Mouse (Mus musculus) c-Kit-positive CD71-positive TER-119-negative erythroid progenitor cells, embryonic 14.5 days (primary cell): Measurements from ENCODE around the gene Pald1.

Source experiments
- DNase-seq: peaks from one replicate; pipeline ENCODE4 v3.0.0-alpha.2; 2013; ENCODE audit warnings: low read depth

Pald1 gene

GRCm38 (mm10) chr10:61369755-61370154 lies 13.6 kb downstream of the Pald1 start:
- no peak for DNase-seq

GRCm38 (mm10) chr10:61365902-61366301 lies 17.4 kb downstream of the Pald1 start:
- DNase-seq: no peak

- no peak for DNase-seq
Measured at GRCm38 (mm10) chr10:61364431-61364830, 18.9 kb downstream of the Pald1 start.

- no peak for DNase-seq
Measured at GRCm38 (mm10) chr10:61362992-61363391, 20.3 kb downstream of the Pald1 start.

GRCm38 (mm10) chr10:61362483-61362882 lies 20.8 kb downstream of the Pald1 start:
- DNase-seq: no peak

DNA sequence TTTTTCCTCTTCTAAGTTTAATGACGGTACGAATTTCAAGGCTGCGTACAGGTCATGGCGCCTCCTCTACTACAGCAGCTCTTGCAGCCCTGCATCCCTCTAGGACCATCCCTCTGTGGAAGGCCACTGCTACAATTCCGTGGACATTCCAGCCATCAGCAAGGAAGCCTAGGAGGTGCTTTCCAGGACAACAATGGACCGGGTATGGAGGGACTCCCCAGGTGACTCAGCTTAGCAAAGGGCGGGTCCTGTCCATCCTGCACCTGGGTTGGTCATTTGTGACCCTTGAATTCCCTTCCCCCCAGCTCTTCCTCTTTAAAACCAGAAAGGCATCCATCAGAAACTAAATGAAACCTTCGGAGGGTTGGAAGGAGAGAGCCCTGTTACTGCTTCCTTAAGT lies 22.7 kb downstream of the Pald1 start:
- DNase-seq: no peak

DNA sequence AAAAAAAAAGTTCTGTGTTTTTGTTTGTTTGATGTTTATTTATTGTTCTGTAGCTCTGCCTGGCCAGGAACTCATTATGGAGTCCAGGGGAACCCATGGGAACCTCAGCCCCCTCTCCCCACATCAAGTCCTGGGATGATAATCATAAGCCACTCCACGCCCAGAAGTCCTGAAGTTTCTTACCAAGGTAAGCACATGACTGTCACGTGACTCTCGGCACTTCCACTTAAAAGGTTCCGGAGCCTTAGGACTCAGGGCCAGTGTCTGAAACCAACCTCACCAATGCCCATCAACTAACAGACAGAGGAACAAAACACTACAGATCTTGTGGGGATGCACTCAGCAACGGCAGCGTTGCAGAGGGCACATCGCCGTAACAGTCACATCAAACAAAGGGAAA lies 23.9 kb downstream of the Pald1 start:
- DNase-seq: no peak

GRCm38 (mm10) chr10:61357658-61358057 lies 25.7 kb downstream of the Pald1 start:
- no peak for DNase-seq

GRCm38 (mm10) chr10:61356568-61356967 lies 26.8 kb downstream of the Pald1 start:
- no peak for DNase-seq

GRCm38 (mm10) chr10:61356095-61356494 lies 27.2 kb downstream of the Pald1 start:
- DNase-seq: peak; percentile 22

DNA sequence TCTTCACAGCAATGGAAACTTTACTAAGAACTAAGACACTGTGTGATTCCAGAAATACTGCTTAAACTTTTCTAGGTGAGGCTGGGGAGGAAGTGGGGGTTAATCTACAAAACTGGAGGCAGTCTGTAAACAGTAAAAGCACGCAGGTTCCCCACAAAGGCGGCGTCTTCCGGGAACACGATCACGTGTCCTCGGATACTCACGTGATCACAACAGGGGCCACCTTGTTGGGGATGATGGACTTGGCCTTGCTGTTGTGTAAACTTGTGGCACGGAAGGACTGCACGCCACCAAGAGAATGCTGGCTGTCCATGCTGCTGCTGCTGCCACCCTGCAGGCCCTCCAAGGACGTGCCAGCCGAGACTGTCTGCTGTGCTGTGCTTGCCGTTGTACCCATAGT lies 27.7 kb downstream of the Pald1 start:
- no peak for DNase-seq

DNA sequence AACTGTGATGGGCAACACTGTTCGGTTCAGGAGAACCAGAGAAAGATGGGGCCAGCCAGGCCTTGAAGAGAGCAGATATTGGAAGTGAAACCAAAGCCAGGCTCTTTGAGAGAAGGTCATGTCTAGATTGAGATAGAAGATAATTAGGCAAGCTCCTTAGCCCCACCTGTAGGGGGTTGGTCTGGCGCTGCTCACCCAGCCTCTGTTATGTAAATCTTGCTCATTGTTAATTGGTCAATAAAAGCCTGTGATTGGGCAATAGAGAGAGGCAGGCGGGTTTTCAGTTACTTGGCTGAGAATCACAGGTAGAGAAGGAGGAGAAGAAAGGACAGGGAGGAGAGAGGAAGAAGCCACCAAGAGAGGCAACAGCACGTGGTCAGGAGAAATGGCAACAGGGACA lies 32.1 kb downstream of the Pald1 start:
- no peak for DNase-seq

GRCm38 (mm10) chr10:61346374-61346773 lies 37.0 kb downstream of the Pald1 start:
- no peak for DNase-seq

DNA sequence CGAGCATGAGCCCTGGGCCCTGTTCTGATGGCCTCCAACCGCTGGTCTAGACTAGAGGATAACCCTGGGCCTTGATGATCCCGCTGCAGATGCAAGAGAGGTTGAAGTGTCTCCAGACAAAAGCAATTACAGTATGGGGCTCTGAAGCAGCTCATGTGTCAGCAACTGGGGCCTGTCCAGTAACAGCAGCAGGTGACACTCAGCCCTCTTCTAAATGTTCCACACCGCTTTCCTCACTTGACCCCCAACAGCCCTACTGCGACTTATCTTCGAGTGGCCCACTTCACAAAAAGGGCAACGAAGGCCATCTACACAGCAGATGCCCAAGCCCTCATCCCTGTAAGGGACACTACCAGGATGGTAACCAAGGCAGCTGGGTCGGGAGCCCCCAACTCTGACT lies 38.2 kb downstream of the Pald1 start:
- no peak for DNase-seq

- peak; percentile 48 for DNase-seq
Measured at GRCm38 (mm10) chr10:61343950-61344349, 39.4 kb downstream of the Pald1 start.

GRCm38 (mm10) chr10:61342750-61343149 lies 40.6 kb downstream of the Pald1 start:
- DNase-seq: no peak

GRCm38 (mm10) chr10:61341557-61341956 lies 41.8 kb downstream of the Pald1 start:
- peak; percentile 24 for DNase-seq

GRCm38 (mm10) chr10:61341045-61341444 lies 42.3 kb downstream of the Pald1 start:
- DNase-seq: no peak

- DNase-seq: no peak
Measured at GRCm38 (mm10) chr10:61340247-61340646, 43.1 kb downstream of the Pald1 start.

GRCm38 (mm10) chr10:61339216-61339615 lies 44.1 kb downstream of the Pald1 start:
- no peak for DNase-seq

- DNase-seq: no peak
Measured at GRCm38 (mm10) chr10:61337665-61338064, 45.7 kb downstream of the Pald1 start.

DNA sequence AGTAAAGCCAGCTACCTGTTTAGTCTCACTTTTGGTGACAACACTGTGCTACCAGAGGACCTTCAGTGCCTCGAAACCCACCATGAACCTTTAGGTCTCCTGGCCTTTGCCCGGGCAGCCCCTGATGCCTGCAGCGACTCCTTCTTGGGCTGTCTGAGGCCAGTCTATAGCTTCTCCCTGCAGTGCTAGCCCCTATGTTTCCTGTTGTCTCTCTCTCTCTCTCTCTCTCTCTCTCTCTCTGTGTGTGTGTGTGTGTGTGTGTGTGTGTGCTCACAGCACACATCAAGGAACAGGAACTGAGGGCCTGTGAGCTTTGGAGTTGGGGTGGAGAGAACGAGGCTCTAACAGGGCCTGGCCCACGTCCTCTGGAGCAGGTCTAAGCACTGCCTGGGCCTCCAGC lies 46.7 kb downstream of the Pald1 start:
- no peak for DNase-seq

GRCm38 (mm10) chr10:61336137-61336536 lies 47.2 kb downstream of the Pald1 start:
- DNase-seq: peak; percentile 54

GRCm38 (mm10) chr10:61334545-61334944 lies 48.8 kb downstream of the Pald1 start:
- no peak for DNase-seq

GRCm38 (mm10) chr10:61331046-61331445 lies 52.3 kb downstream of the Pald1 start:
- DNase-seq: no peak
